8 mouse cellular contexts compared by ENCODE assay signal in genomic region chr2:174326481-174326880, GRCm38 (mm10). TPM values are rescaled to one million over a fixed set of nuclear protein-coding genes. Genes with fewer than 3 reads are reported as not detected.
DNase-seq lines count a peak whose midpoint lies in the region; ATAC-seq and TF ChIP-seq lines count a peak whose summit lies in the region.

No protein-coding gene starts in this region.

- H3K9ac ChIP-seq in heart, embryonic 12.5 days: peak overlapping the region; percentile 48; the same call in 1 of the 2 replicates
- H3K9ac ChIP-seq in CH12.LX (ENCODE audit: insufficient read depth, low read depth): peak overlapping the region; percentile 49
- no peak overlapping the region for H3K9ac ChIP-seq in forebrain, postnatal 0 days

- H3K36me3 ChIP-seq in heart, embryonic 12.5 days: no peaks in the 10 kb centered on the region
- H3K36me3 ChIP-seq in CH12.LX (replicated peaks in 1 of 2; ENCODE audit: control insufficient read depth in 1 of 2, insufficient read depth in 1 of 2, low read length in 1 of 2) (peaks cover 7 to 19% of the 10 kb centered on the region in 2 experiments), macrophage (ENCODE audit: inconsistent target) (no peaks in the 10 kb centered on the region)
- H3K36me3 ChIP-seq in forebrain, postnatal 0 days (ENCODE audit: insufficient read depth): no peaks in the 10 kb centered on the region

- ATAC-seq in heart, embryonic 12.5 days (ENCODE audit: insufficient number of reproducible peaks, low FRiP score): no peak
- no peak for ATAC-seq in forebrain, postnatal 0 days

- peaks cover 8% of the 10 kb centered on the region; the same call in 1 of the 2 replicates for H3K9me3 ChIP-seq in heart, embryonic 12.5 days (replicated peaks)
- H3K9me3 ChIP-seq in CH12.LX (replicated peaks; ENCODE audit: low read length): peaks cover 8% of the 10 kb centered on the region
- H3K9me3 ChIP-seq in forebrain, postnatal 0 days (ENCODE audit: low read length): no peaks in the 10 kb centered on the region

- H3K4me1 ChIP-seq in heart, embryonic 12.5 days (replicated peaks): peaks cover 11% of the 10 kb centered on the region
- peaks cover 0 to 10% of the 10 kb centered on the region in 2 experiments; a peak in 1 of 4 replicates for H3K4me1 ChIP-seq in CH12.LX (ENCODE audit: control insufficient read depth in 1 of 2, insufficient read depth in 2 of 2)
- no peaks in the 10 kb centered on the region for H3K4me1 ChIP-seq in forebrain, postnatal 0 days (ENCODE audit: insufficient read depth)

- no peak overlapping the region for H3K27ac ChIP-seq in heart, embryonic 12.5 days (ENCODE audit: poor library complexity, severe bottlenecking)
- no peak overlapping the region; the same call in 1 of the 2 replicates for H3K27ac ChIP-seq in CH12.LX (ENCODE audit: insufficient read depth, low read depth)
- H3K27ac ChIP-seq in forebrain, postnatal 0 days (ENCODE audit: low read depth, low read length): no peak overlapping the region
- no peak overlapping the region for H3K27ac ChIP-seq in macrophage

- TF ChIP-seq POLR2A in CH12.LX (IDR thresholded peaks at IDR 0.05; ENCODE audit: low read depth, low read length): no peak

- no peak for TF ChIP-seq EP300 in CH12.LX (IDR thresholded peaks at IDR 0.05; ENCODE audit: low read length)

- 67% methylated on average over 8 of the region's 8 CpGs for WGBS in heart, embryonic 12.5 days
- WGBS in forebrain, postnatal 0 days: 58% methylated on average over 8 of the region's 8 CpGs
- 59% methylated on average over 8 of the region's 8 CpGs for WGBS in macrophage (ENCODE audit: missing documents)

- dilution Hi-C loops in CH12.LX (cut with MboI; ENCODE audit: extremely low pct_ligation_motif_present, extremely low pct_unique_long_range_greater_than_20kb, low sequenced_read_pairs): no loop called here

- TF ChIP-seq CTCF in CH12.LX (conservative IDR thresholded peaks at IDR 0.05 in 1 of 2, IDR thresholded peaks at IDR 0.05 in 1 of 2; ENCODE audit: low read depth in 2 of 2, low read length in 2 of 2): no peak
- no peak for TF ChIP-seq CTCF in forebrain, postnatal 0 days (IDR thresholded peaks at IDR 0.05; ENCODE audit: low read depth)

- in situ Hi-C loops in CH12.LX (cut with MboI; ENCODE audit: low pct_ligation_motif_present, low pct_unique_long_range_greater_than_20kb, low sequenced_read_pairs): no loop called here

- DNase-seq in heart, adult 18-20 months: no peak
- DNase-seq in CH12.LX (ENCODE audit: extremely low read depth): no peak
- no peak for DNase-seq in forebrain, postnatal 0 days
- DNase-seq in layer of hippocampus, adult 18-20 months (ENCODE audit: low spot score in 2 of 2): no peak
- no peak for DNase-seq in layer of hippocampus, adult 9-11 months
- no peak for DNase-seq in left cerebral cortex, adult 18-20 months (ENCODE audit: low spot score in 2 of 2)

- TF ChIP-seq RAD21 in CH12.LX (IDR thresholded peaks at IDR 0.05; ENCODE audit: low read depth, low read length): no peak

- peaks cover 14% of the 10 kb centered on the region for H3K79me2 ChIP-seq in CH12.LX (replicated peaks; ENCODE audit: control insufficient read depth, extremely low read depth, insufficient read depth, poor library complexity, severe bottlenecking)
- peaks cover 11% of the 10 kb centered on the region for H3K79me2 ChIP-seq in macrophage (ENCODE audit: inconsistent target)

- H3K27me3 ChIP-seq in heart, embryonic 12.5 days (replicated peaks): no peaks in the 10 kb centered on the region
- no peaks in the 10 kb centered on the region for H3K27me3 ChIP-seq in CH12.LX (replicated peaks)
- no peaks in the 10 kb centered on the region for H3K27me3 ChIP-seq in forebrain, postnatal 0 days (ENCODE audit: insufficient read depth, low read length)

- H3K4me2 ChIP-seq in heart, embryonic 12.5 days: peak overlapping the region; percentile 74
- H3K4me2 ChIP-seq in CH12.LX (ENCODE audit: insufficient read depth, low read depth, poor library complexity, severe bottlenecking): peak overlapping the region; percentile 76
- H3K4me2 ChIP-seq in forebrain, postnatal 0 days (ENCODE audit: low read depth): peak overlapping the region; percentile 65

- peak overlapping the region; percentile 99 for H3K4me3 ChIP-seq in heart, embryonic 12.5 days
- peak overlapping the region; percentile 62 to 85 (median 73) for H3K4me3 ChIP-seq in CH12.LX (replicated peaks in 1 of 3; ENCODE audit: low read depth in 2 of 3, low read length in 2 of 3, poor library complexity in 1 of 3)
- H3K4me3 ChIP-seq in forebrain, postnatal 0 days (ENCODE audit: low read depth, low read length): peak overlapping the region; percentile 96
- H3K4me3 ChIP-seq in macrophage (ENCODE audit: inconsistent target): peak overlapping the region; percentile 56

TF ChIP-seq in CH12.LX, 34 proteins besides CTCF, POLR2A, EP300 and RAD21:
- TF ChIP-seq SIN3A (IDR thresholded peaks at IDR 0.05; ENCODE audit: low read length) (peak; percentile 33; the same call in 1 of the 2 replicates), ETS1 (conservative IDR thresholded peaks at IDR 0.05; ENCODE audit: low read depth, low read length) (no peak)
TF ChIP-seq in CH12.LX: peak in this region for 1.

RNA-seq across cellular contexts. Expression of gene Gm20721, which starts 20.0 kb away (rescaled TPM):
- 8.9 and 9.8 TPM in 2 replicates for polyA plus RNA-seq in heart, embryonic 12.5 days (2016; fragmentation: Nextera tagmentation; extraction: Ambion mirVana)
- 1 to 10 TPM; 1.8 to 2.3 TPM for total RNA-seq in heart, adult 18-20 months (2021)
- total RNA-seq in CH12.LX (2012; rRNA removed): 48.9 and 55.7 TPM in 2 replicates
- total RNA-seq in CH12.LX (2014; rRNA removed): not detected in 2 replicates
- 259 and 363 TPM in 2 replicates for polyA plus RNA-seq in CH12.LX (2012; ENCODE audit: insufficient read length, low read depth)
- total RNA-seq in forebrain, postnatal 0 days (2014; rRNA removed): not detected in 2 replicates
- polyA plus RNA-seq in forebrain, postnatal 0 days (2015; fragmentation: Nextera tagmentation; extraction: Ambion mirVana): 8.6 and 10.5 TPM in 2 replicates
- total RNA-seq in macrophage (2018; cell fraction: chromatin; rRNA removed): under 1 TPM in 1 of 26 experiments, not detected in 25; 0.33 TPM
- 1 to 10 TPM in 19 of 26 experiments, under 1 TPM in 7; 0.22 to 3.9 (median 1.3) TPM for total RNA-seq in macrophage (2018; cell fraction: cytosol; rRNA removed)
- total RNA-seq in macrophage (2018; cell fraction: nucleus; rRNA removed): under 1 TPM in 7 of 26 experiments, not detected in 19; 0.29 to 1.00 (median 0.40) TPM
- 0.79 to 12.4 TPM (median 1.1 TPM) in 3 replicates for polyA plus RNA-seq in macrophage (2018)
- 1 to 10 TPM; 3.1 to 3.2 TPM for total RNA-seq in layer of hippocampus, adult 18-20 months (2021)
- 1 to 10 TPM; 2.4 to 2.7 TPM for total RNA-seq in left cerebral cortex, adult 18-20 months (2021)

RNA-seq across cellular contexts. Expression of gene Gnas, which starts 42.4 kb away (rescaled TPM):
- polyA plus RNA-seq in heart, embryonic 12.5 days (2016; fragmentation: Nextera tagmentation; extraction: Ambion mirVana): 1,446 and 1,448 TPM in 2 replicates
- total RNA-seq in heart, adult 18-20 months (2021): 1,000 to 10,000 TPM; 1,194 to 1,253 TPM
- 393 and 452 TPM in 2 replicates for total RNA-seq in CH12.LX (2012; rRNA removed)
- total RNA-seq in CH12.LX (2014; rRNA removed): 365 and 369 TPM in 2 replicates
- polyA plus RNA-seq in CH12.LX (2012; ENCODE audit: insufficient read length, low read depth): 502 and 537 TPM in 2 replicates
- 1,201 and 1,512 TPM in 2 replicates for total RNA-seq in forebrain, postnatal 0 days (2014; rRNA removed)
- 1,404 and 1,604 TPM in 2 replicates for polyA plus RNA-seq in forebrain, postnatal 0 days (2015; fragmentation: Nextera tagmentation; extraction: Ambion mirVana)
- 100 to 1,000 TPM; 101 to 298 (median 163) TPM for total RNA-seq in macrophage (2018; cell fraction: chromatin; rRNA removed)
- total RNA-seq in macrophage (2018; cell fraction: cytosol; rRNA removed): 100 to 1,000 TPM; 612 to 859 (median 697) TPM
- 100 to 1,000 TPM; 146 to 349 (median 236) TPM for total RNA-seq in macrophage (2018; cell fraction: nucleus; rRNA removed)
- 589 to 618 TPM (median 597 TPM) in 3 replicates for polyA plus RNA-seq in macrophage (2018)
- 1,000 to 10,000 TPM; 1,915 to 1,929 TPM for total RNA-seq in layer of hippocampus, adult 18-20 months (2021)
- 1,000 to 10,000 TPM; 1,817 to 1,846 TPM for total RNA-seq in left cerebral cortex, adult 18-20 months (2021)
